Mouse (Mus musculus): ENCODE results near the gene Mdk.

Gene Mdk

GRCm38 (mm10) chr2:91958701-91959457 lies 26.8 kb upstream of the Mdk start:
- peak; percentile 70 for DNase-seq (ENCODE audit: low read depth, low spot score)

- DNase-seq (ENCODE audit: low read depth, low spot score), result no peak
These were observed 26.0 kb upstream of the Mdk start for GRCm38 (mm10) chr2:91958049-91958448.

GRCm38 (mm10) chr2:91957096-91957495 lies 25.0 kb upstream of the Mdk start:
- DNase-seq (ENCODE audit: low read depth, low spot score), result no peak

GRCm38 (mm10) chr2:91955875-91956274 lies 23.8 kb upstream of the Mdk start:
- DNase-seq (ENCODE audit: low read depth, low spot score), result no peak

- DNase-seq (ENCODE audit: low read depth, low spot score), result no peak
These were observed 23.1 kb upstream of the Mdk start for GRCm38 (mm10) chr2:91955121-91955591.

GRCm38 (mm10) chr2:91953825-91954224 lies 21.7 kb upstream of the Mdk start:
- no peak for DNase-seq (ENCODE audit: low read depth, low spot score)

GRCm38 (mm10) chr2:91950275-91951085 lies 18.4 kb upstream of the Mdk start:
- DNase-seq (ENCODE audit: low read depth, low spot score), result no peak

GRCm38 (mm10) chr2:91949411-91950274 lies 17.5 kb upstream of the Mdk start:
- no peak for DNase-seq (ENCODE audit: low read depth, low spot score)

GRCm38 (mm10) chr2:91948792-91949241 lies 16.7 kb upstream of the Mdk start:
- no peak for DNase-seq (ENCODE audit: low read depth, low spot score)

- DNase-seq (ENCODE audit: low read depth, low spot score), result no peak
These were observed 16.0 kb upstream of the Mdk start for GRCm38 (mm10) chr2:91948151-91948509.

- no peak for DNase-seq (ENCODE audit: low read depth, low spot score)
These were observed 15.5 kb upstream of the Mdk start for GRCm38 (mm10) chr2:91947397-91948150.

GRCm38 (mm10) chr2:91946836-91947235 lies 14.7 kb upstream of the Mdk start:
- DNase-seq (ENCODE audit: low read depth, low spot score), result no peak

GRCm38 (mm10) chr2:91945483-91945882 lies 13.4 kb upstream of the Mdk start, which contains the start of gene Gm9821:
TSS of gene Gm9821 (plus strand) at chr2:91945703.
- no peak for DNase-seq (ENCODE audit: low read depth, low spot score)

GRCm38 (mm10) chr2:91944170-91944950 lies 12.3 kb upstream of the Mdk start:
- DNase-seq (ENCODE audit: low read depth, low spot score), result peak; percentile 81

- no peak for DNase-seq (ENCODE audit: low read depth, low spot score)
These were observed 10.3 kb upstream of the Mdk start for GRCm38 (mm10) chr2:91942356-91942755.

- DNase-seq (ENCODE audit: low read depth, low spot score), result no peak
These were observed 7.3 kb upstream of the Mdk start for GRCm38 (mm10) chr2:91939303-91939935.

GRCm38 (mm10) chr2:91936154-91936553 lies 4.1 kb upstream of the Mdk start:
- DNase-seq (ENCODE audit: low read depth, low spot score), result no peak

- DNase-seq (ENCODE audit: low read depth, low spot score), result no peak
These were observed 2.9 kb upstream of the Mdk start for GRCm38 (mm10) chr2:91934826-91935525.

GRCm38 (mm10) chr2:91934016-91934415 lies 1.9 kb upstream of the Mdk start:
- no peak for DNase-seq (ENCODE audit: low read depth, low spot score)

Measured in ES-CJ7 (cell line).